Mouse (Mus musculus): ENCODE results near the gene Trpv4. TPM values are rescaled to one million over a fixed set of nuclear protein-coding genes. Genes with fewer than 3 reads are reported as not detected.

Gene Trpv4
- total RNA-seq (2023), result 1.4 and 2.2 TPM in 2 replicates

DNA sequence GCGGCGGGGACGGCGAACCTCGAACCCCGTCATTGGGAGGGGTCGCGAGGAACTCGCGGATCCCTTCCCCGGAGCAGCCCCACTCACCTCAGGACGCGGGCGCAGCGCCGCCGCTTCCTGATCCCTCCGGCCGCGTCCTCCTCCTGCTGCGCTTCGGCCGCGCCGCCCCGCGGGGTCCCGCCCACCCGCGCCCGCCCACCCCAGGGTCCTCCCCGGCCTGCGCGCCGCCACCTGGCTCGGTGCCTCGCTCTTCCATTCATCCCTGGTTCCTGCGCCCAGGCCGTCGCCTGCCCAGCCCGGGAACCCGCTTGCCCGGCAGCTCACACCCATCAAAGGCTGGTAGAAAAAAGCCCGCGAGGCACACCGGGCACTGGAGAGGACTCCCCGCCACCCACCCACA, at the start of gene Trpv4:
Trpv4 (minus strand) TSS at position 167 of the 400 bp plus-strand sequence.

DNA sequence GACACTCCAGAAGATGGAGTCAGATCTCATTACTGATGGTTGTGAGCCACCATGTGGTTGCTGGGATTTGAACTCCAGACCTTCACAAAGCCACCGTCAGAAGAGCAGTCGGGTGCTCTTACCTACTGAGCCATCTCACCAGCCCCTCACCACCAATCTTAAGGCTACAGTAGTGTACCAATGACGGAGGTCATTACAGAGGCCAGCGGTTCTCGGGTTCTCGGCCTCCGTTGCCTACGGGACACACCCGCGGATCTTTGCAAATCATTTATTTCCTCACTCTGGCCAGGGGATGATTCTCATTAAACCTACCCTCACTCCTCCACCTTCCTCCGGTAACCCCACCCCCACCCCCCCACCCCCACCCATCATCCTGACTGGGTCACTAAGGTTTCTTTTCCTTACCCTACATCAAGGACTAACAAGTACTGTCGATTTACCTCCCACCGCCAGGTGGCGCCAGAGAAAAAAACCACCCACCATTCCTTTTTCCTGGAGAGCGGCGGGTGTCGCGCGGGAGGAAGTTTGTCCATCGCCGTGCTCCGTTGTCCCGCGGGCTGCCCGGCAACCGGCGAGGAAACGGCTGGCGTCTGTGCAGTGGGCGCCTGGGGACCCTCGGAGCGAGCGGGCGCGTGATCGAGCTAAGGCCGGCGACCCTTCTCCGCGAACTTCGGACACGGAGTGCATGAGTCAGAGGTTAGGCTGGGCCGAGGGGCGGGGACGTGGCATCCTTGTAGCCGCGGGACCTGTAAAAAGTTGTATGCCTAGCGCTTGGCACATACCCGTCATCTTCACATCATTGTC, 49.2 kb upstream of the Trpv4 start, which contains the start of gene Tchp:
Tchp (plus strand) TSS at position 496 of the 804 bp plus-strand sequence.

DNA sequence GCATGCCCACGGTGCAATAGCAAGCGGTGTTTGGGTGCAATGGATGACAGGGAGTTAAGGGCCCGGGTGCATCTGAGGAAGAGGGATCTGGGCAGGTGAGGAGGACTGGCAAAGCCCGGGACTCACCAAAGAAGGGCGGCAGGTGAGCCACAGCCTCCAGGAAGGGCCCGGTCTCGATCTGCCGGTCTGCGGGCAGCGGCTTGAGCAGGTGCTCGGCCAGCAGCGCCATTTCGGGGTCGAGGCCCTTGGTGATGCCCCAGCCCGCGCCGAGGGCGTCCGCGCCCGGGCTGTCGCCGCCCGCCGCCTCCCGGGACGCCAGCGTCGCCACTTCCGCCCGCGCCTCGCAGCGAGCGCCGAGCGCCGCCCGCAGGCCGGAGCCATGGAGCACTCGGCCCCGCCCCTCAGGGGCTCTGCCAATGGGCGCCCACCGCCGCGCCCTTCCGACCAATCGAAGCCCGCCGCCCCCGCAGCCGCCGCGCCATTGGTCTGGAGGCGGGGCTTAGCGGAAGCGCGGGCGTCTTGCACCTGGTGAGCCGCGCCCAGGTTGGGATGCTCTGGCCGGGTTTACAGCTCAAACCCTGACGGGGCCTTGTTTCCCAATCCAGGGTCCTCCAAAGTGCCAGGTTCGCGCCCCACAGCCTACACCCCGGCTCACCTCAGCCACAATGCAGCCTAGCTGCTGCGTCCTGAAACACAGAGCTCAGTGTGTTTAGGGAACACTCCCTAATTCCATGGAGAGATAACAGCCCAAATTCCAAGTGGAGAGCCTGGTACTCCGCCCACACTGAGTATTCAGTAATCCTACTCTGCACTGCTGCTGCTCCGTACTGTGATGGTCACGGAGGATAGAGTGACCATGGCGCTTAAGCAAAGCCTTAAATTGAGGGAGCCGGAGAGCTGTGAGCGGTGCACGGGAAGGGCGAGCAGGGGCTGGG, 32.7 kb upstream of the Trpv4 start, which contains the start of gene Gltp:
Gltp (minus strand) TSS at position 352 of the 935 bp plus-strand sequence.

Other genes starting within 250 kb of the Trpv4 start
- 2.0 and 2.4 TPM in 2 replicates for gene Mmab, start 214.4 kb downstream of the Trpv4 start, total RNA-seq (2023)
- 7.4 and 8.3 TPM in 2 replicates for gene Mvk, start 214.2 kb downstream of the Trpv4 start, total RNA-seq (2023)
- 0.25 and 0.61 TPM in 2 replicates for gene Fam222a, start 90.4 kb downstream of the Trpv4 start, total RNA-seq (2023)
- 72.0 and 83.2 TPM in 2 replicates for gene Gltp, start 32.6 kb upstream of the Trpv4 start, total RNA-seq (2023)
- gene Tchp, start 49.3 kb upstream of the Trpv4 start, total RNA-seq (2023), result 5.5 and 7.7 TPM in 2 replicates
- 232 and 290 TPM in 2 replicates for gene Ankrd13a, start 116.3 kb upstream of the Trpv4 start, total RNA-seq (2023)
- gene Git2, start 117.1 kb upstream of the Trpv4 start, total RNA-seq (2023), result 140 and 161 TPM in 2 replicates
- 36.1 and 36.4 TPM in 2 replicates for gene 1500011B03Rik, start 165.0 kb upstream of the Trpv4 start, total RNA-seq (2023)
- gene 4930519G04Rik, start 195.2 kb upstream of the Trpv4 start, total RNA-seq (2023), result 0.18 TPM in 1 of 2 replicates, not detected in the other
- not detected in 2 replicates for gene Gm9936, start 200.3 kb upstream of the Trpv4 start, total RNA-seq (2023)
- 10.1 and 18.6 TPM in 2 replicates for gene Oasl2, start 238.5 kb upstream of the Trpv4 start, total RNA-seq (2023)

All from neutrophil, adult 65 days (primary cell).